Mouse (Mus musculus) lung, embryonic 14.5 days (tissue): ENCODE measurements around the gene Cd101. TPM values are rescaled to one million over a fixed set of nuclear protein-coding genes. Genes with fewer than 3 reads are reported as not detected.
A peak's percentile ranks its signal among the peaks of the same experiment; 100 is the strongest.

Experiments
- ATAC-seq: fragments of 200-750 bp; cut with Nextera tagmentation; 2 replicates; pipeline ENCODE4 v1.8.0; 2017; ENCODE audit warnings: mild to moderate bottlenecking, moderate TSS enrichment, moderate library complexity; ENCODE audit not compliant: insufficient read depth
- DNase-seq: peaks from one replicate; pipeline ENCODE4 v3.0.0-alpha.2; 2015
- H3K27ac ChIP-seq: fragments of 300-500 bp; sonication (generic); 2 replicates; pipeline ENCODE4 v1.5.1; 2014; ENCODE audit warnings: low read depth, mild to moderate bottlenecking, moderate library complexity
- H3K27me3 ChIP-seq: fragments of 300-500 bp; sonication (generic); 2 replicates; pipeline ENCODE4 v1.6.1; 2014; ENCODE audit warnings: low read length, control low read depth; ENCODE audit not compliant: insufficient read depth
- H3K36me3 ChIP-seq: fragments of 300-500 bp; sonication (generic); 2 replicates; pipeline ENCODE4 v1.6.1; 2014; ENCODE audit warnings: control low read depth; ENCODE audit not compliant: insufficient read depth
- H3K4me1 ChIP-seq: fragments of 300-500 bp; sonication (generic); 2 replicates; pipeline ENCODE4 v1.6.1; 2014; ENCODE audit warnings: antibody characterized with exemption, control low read depth; ENCODE audit not compliant: insufficient read depth
- H3K4me2 ChIP-seq: fragments of 300-500 bp; sonication (generic); 2 replicates; pipeline ENCODE4 v1.6.1; 2014; ENCODE audit warnings: mild to moderate bottlenecking
- H3K4me3 ChIP-seq: fragments of 300-500 bp; sonication (generic); 2 replicates; pipeline ENCODE4 v1.5.1; 2014; ENCODE audit warnings: low read depth, low read length
- H3K9ac ChIP-seq: fragments of 300-500 bp; sonication (generic); 2 replicates; pipeline ENCODE4 v1.6.1; 2014
- H3K9me3 ChIP-seq: fragments of 300-500 bp; sonication (generic); 2 replicates; pipeline ENCODE4 v1.6.1; 2016; ENCODE audit warnings: low read depth, low read length, control low read depth
- CTCF ChIP-seq: IDR thresholded peaks from 2 replicates; pipeline ENCODE4 v1.5.1; 2016; ENCODE audit warnings: antibody characterized with exemption, low read depth
- WGBS: fragments of 180-500 bp; shearing (Covaris S2); extraction: QIAGEN DNeasy Blood & Tissue Kit; methylation state at CpG from one replicate; pipeline ENCODE4 v1.1.7; 2014; 5-methylcytosine and 5-hydroxymethylcytosine counted together
- polyA plus RNA-seq: library from polyadenylated mRNA; unstranded; fragments of >200 nt; fragmentation: Nextera tagmentation; extraction: Ambion mirVana; gene quantifications from 2 replicates; pipeline ENCODE4 v1.2.1, GENCODE M21; 2014

The Cd101 gene
- polyA plus RNA-seq, 1 experiment from 2014 or later = 0.17 TPM

DNA sequence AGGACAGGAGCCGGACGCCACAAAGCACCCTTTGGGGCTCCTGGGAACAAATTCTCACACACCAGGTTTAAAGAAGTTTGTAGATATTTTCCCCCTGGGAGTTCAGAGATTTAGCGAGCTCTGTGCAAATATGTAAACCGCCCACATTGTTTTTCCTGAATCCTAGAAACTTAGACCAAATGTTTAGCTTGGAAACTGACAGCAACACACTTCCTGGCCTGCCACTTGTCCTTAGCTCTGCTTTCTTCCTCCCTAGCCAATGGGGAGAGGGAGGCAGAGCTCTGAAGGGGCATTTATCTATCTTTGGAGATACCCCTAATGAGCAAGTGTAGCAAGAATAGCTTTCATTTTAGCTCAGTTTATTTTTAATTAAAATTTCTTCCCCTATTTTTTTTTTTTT, 14.1 kb downstream of the Cd101 start:
- DNase-seq (peak; percentile 57), ATAC-seq (no peak)
- H3K9ac ChIP-seq = no peak overlapping the region
- no peak overlapping the region for H3K4me2 ChIP-seq
- no peaks in the 10 kb centered on the region for H3K27me3 ChIP-seq
- H3K4me1 ChIP-seq = no peaks in the 10 kb centered on the region
- 24% methylated on average over 4 of the region's 4 CpGs for WGBS
- no peaks in the 10 kb centered on the region for H3K9me3 ChIP-seq
- H3K36me3 ChIP-seq = no peaks in the 10 kb centered on the region
- TF ChIP-seq CTCF = no peak
- H3K4me3 ChIP-seq = no peak overlapping the region
- H3K27ac ChIP-seq = no peak overlapping the region

DNA sequence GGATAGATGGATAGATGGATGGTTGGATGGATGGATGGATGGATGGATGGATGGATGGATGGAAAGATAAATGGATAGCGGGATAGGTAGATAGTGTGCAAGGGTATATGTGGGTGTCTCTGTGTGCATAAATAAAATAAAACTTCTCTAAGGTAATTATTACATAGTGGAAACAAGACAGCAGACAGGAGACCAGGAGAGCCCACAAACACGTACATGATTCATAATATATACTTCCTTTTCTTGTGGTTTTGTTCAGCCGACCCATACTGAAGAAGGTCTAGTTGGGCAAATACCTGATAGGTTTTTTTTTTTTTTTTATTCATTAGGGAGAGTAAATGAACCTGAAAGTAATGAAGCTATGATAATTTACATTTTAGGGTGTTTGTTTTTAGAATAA, 15.8 kb downstream of the Cd101 start:
- Histone ChIP-seq H3K9me3 (no peaks in the 10 kb centered on the region), H3K4me3 (no peak overlapping the region), H3K4me1 (no peaks in the 10 kb centered on the region), H3K4me2 (no peak overlapping the region), H3K27ac (no peak overlapping the region), H3K9ac (no peak overlapping the region), H3K36me3 (no peaks in the 10 kb centered on the region), H3K27me3 (no peaks in the 10 kb centered on the region)
- no peak for ATAC-seq
- DNase-seq = no peak
- 76% methylated on average over 3 of the region's 3 CpGs for WGBS
- TF ChIP-seq CTCF = no peak

DNA sequence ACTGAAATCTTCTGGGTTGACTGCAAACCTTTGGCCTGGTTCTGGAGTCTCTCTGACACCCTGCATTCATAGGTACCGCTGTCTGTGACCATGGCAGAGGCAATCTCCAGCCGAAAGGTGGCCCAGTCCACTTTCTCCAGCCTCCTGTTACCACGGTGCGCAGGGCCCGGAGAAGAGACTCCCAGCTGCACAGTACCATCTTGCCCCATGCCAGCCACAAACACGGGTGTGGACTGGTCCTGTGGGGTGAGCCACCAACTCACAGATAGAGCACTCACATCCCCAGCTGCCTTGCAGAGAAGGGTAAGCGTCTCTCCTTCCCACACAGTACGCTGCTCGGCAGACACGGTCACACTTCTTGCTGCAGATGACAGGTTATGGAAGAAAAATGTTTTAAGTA, 16.4 kb downstream of the Cd101 start:
- H3K36me3 ChIP-seq = no peaks in the 10 kb centered on the region
- H3K27ac ChIP-seq = no peak overlapping the region
- H3K9ac ChIP-seq = no peak overlapping the region
- H3K9me3 ChIP-seq = no peaks in the 10 kb centered on the region
- H3K4me1 ChIP-seq = no peaks in the 10 kb centered on the region
- H3K27me3 ChIP-seq = no peaks in the 10 kb centered on the region
- no peak for TF ChIP-seq CTCF
- H3K4me3 ChIP-seq = no peak overlapping the region
- no peak for ATAC-seq
- DNase-seq = no peak
- no peak overlapping the region for H3K4me2 ChIP-seq
- WGBS = 88% methylated on average over 10 of the region's 10 CpGs

DNA sequence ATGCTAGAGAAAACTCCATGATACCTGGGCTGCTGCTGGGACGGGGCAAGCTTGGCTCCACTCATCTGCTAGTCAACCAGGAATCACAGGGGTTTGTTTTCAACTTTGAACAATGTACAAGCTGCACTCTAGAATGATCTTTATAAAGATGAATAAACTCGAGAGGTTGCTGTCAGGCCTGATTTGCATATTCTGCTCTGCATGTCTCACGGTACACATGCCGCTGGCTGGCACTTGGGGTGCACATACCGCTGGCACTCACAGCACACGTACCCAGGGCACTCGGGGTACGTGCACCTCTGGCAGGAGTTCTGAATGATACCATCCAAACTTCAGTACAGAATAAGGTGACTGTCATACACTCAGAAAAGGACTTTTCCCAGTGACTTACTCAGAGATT, 16.8 kb downstream of the Cd101 start:
- H3K27ac ChIP-seq = no peak overlapping the region
- H3K27me3 ChIP-seq = no peaks in the 10 kb centered on the region
- DNase-seq (no peak), ATAC-seq (no peak)
- no peak overlapping the region for H3K4me2 ChIP-seq
- no peaks in the 10 kb centered on the region for H3K36me3 ChIP-seq
- no peaks in the 10 kb centered on the region for H3K4me1 ChIP-seq
- no peaks in the 10 kb centered on the region for H3K9me3 ChIP-seq
- H3K4me3 ChIP-seq = no peak overlapping the region
- no peak overlapping the region for H3K9ac ChIP-seq
- WGBS = 82% methylated on average over 8 of the region's 8 CpGs
- no peak for TF ChIP-seq CTCF

DNA sequence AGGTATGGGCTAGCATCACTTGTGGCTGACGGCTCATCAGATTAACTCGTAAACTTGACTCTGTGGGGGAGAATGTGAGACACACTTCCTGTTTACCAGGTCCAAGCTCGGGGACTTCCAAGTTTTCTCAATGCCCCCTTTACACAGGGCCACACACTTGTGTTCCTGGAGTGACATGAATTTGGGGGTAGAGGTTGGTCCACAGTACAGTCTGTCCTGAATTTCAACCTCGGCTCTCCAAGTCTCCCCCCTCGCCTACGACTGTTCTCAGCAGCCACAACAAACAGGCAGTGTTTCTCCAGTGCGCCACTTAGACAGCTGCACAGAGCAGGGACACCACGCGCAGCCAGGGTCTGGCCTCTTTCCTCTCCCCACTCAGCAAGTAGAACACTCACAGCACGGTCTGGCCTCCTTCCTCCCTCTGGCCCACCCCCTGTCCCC, 17.2 kb downstream of the Cd101 start:
- no peaks in the 10 kb centered on the region for H3K4me1 ChIP-seq
- H3K9me3 ChIP-seq = no peaks in the 10 kb centered on the region
- H3K27me3 ChIP-seq = no peaks in the 10 kb centered on the region
- WGBS = 43% methylated on average over 10 of the region's 10 CpGs
- no peak for TF ChIP-seq CTCF
- no peak overlapping the region for H3K9ac ChIP-seq
- no peak overlapping the region for H3K27ac ChIP-seq
- no peaks in the 10 kb centered on the region for H3K36me3 ChIP-seq
- H3K4me3 ChIP-seq = no peak overlapping the region
- ATAC-seq (peak; percentile 54; the same call in 1 of the 2 replicates), DNase-seq (peak; percentile 27)
- no peak overlapping the region for H3K4me2 ChIP-seq

DNA sequence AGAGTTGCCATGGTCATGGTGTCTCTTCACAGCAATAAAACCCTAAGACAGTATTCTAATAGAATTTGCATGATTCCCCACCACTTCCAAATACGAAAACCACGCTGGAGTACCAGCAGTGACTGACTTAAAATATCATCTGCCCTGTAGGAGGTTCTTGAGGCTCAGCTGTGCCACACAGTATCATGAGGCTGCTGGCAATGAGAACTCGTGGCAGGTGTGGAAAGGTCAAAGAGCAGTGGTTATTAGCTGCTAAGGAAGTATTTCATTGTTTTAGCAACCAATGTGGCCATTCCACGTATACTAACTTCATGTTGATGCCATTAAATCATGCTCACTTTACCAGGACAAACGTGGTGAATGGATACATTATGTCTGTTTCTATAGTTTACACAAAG, 18.2 kb downstream of the Cd101 start:
- H3K27me3 ChIP-seq = no peaks in the 10 kb centered on the region
- 54% methylated on average over 5 of the region's 5 CpGs for WGBS
- DNase-seq = no peak
- no peak for ATAC-seq
- H3K36me3 ChIP-seq = no peaks in the 10 kb centered on the region
- no peak for TF ChIP-seq CTCF
- no peak overlapping the region for H3K4me3 ChIP-seq
- H3K9ac ChIP-seq = no peak overlapping the region
- H3K4me2 ChIP-seq = no peak overlapping the region
- H3K9me3 ChIP-seq = no peaks in the 10 kb centered on the region
- no peaks in the 10 kb centered on the region for H3K4me1 ChIP-seq
- no peak overlapping the region for H3K27ac ChIP-seq

DNA sequence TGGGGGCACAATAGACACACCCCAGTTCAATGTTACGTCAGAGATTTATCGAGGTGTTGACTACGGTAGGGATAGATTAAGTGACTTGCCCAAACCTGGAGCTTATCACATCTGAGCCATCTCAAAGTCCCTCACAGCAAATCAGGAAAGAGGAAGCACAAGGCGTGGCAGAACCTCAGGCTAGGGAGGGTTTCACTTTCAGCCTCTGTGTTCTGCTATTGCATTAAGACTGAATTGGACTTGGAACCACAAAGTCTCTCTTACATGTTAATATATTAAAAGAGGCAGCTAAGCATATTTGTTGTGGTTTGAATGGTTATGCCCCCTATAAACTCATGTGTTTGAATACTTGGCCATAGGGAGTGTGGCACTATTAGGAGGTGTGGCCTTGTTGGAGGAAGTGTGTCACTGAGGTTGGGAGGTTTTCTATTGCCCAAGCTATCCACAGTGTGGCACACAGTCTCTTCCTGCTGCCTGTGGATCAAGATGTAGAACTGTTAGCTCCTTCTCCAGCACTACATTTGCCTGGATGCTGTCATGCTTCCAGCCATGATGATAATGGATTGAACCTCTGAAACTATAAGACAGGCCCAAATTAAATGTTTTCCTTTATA, 18.7 kb downstream of the Cd101 start:
- Histone ChIP-seq H3K9me3 (no peaks in the 10 kb centered on the region), H3K4me1 (no peaks in the 10 kb centered on the region), H3K36me3 (no peaks in the 10 kb centered on the region), H3K9ac (no peak overlapping the region), H3K4me3 (no peak overlapping the region), H3K27ac (no peak overlapping the region), H3K4me2 (no peak overlapping the region), H3K27me3 (no peaks in the 10 kb centered on the region)
- no peak for ATAC-seq
- WGBS = 90% methylated on average over 4 of the region's 4 CpGs
- no peak for TF ChIP-seq CTCF
- DNase-seq = no peak
